Mouse (Mus musculus) layer of hippocampus, postnatal 10 days (tissue): ENCODE data around the gene B9d2. TPM values are rescaled to one million over a fixed set of nuclear protein-coding genes. Genes with fewer than 3 reads are reported as not detected.

Source experiments
- DNase-seq, 2 experiments: peaks; one replicate each; pipeline ENCODE4 v3.0.0; 2021; ENCODE audit warnings: low spot score in 2 of 2
- total RNA-seq, 2 experiments: library from RNA; stranded (reverse); gene quantifications; 2 replicates each; pipeline ENCODE4 v1.2.3; 2021

Gene B9d2
- total RNA-seq, 2 experiments from 2014 or later: 26.6 to 29.8 TPM

DNA sequence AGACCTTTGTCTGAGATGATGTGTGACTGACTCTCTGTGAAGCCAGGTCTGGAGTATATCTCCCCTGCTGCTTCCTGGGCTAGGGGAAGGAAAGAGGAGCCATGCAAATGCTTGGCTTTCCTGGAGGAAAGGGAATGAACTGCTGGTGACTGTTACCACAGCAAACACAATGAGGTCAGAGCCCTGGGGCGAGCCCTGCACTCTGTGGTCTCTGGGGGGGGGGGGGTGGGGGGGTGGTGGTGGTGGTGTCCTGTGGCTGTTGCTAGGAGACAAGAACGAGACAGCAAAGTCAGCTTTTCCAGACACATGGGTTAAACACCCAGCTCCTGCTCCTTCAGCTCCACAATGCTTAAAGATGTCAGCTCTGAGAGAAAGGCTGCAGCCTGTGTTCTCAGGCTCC is 48.8 kb downstream of the B9d2 start:
- DNase-seq: no peak

DNA sequence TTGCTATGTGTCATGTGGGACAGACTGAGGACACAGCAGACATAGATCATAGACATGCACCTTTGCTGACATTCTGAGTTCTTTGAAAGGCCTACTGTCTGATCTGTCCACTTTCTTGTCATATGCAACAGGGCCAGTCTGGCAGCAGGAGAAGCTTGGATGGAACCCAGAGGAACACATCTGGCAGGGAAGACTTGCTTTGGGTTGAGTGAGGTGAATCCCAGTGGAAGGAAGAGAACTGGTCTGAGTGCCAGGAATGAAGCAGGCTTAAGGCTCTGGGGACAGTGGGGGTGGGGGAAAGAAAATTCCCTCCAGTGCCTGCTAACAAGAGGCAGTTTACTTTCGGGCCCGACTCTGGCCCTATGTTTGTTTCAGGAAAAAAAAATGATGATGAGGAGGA is 49.3 kb downstream of the B9d2 start:
- DNase-seq: no peak

DNA sequence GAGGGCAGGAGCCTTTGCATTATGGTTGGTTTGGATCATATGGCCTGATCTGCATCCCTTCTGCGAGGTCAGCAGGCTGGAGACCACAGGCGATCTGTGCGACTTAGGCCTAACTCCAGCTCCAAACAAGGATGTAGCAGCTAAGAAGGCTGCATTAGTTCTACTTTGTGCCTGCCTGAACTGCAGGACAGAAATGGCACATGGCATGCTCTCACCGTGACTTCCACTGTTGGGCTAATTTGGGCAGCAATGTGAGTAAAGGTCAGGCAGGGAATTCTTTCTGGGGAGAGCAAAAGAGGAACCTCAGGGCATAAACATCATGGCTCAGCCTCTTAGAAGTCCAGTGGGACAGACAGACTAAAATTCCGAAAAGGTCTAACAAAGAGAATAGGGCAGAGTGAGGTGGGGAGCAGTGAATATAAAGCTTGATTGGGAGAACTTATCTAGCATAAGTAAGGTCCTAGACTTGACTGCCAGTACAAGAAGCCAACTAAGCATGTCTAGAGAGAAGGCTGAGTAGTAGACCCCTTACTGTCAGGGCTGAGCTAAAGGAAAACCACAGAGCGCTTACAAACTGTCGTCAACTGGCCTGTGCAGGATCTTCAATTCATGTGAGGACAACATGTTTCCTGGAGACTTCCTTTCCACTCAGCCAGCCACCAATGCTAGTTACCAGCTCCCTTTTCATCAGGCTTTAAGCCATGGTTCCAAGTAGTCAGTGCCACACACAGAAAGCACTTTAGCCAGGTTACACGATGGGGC is 50.9 kb downstream of the B9d2 start:
- DNase-seq: no peak

DNA sequence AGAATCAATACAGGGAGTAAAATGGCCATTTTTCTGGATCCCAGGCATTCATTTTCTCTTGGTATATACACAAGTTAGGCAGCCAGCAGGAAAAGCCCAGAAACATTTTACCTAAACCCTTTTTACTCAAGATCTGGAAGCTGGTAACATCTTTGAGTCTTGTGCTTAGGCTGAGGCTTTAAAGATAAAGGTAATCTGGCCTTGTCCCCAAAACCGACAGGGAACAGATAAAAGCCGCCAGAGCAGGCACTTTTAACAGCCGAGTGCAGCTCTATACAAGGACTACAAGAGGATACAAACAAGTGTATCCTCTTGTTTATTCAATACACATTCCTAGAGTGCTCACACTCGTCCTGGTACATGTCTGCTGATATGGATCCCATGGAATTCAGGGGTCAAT is 54.4 kb downstream of the B9d2 start:
- no peak for DNase-seq

Other genes starting within 250 kb of the B9d2 start
- gene Ceacam1, start 203.2 kb upstream of the B9d2 start, total RNA-seq: 1 to 10 TPM; 2.1 to 2.4 TPM
- under 1 TPM; 0.11 to 0.23 TPM for gene Ceacam2, start 140.9 kb upstream of the B9d2 start, total RNA-seq
- not detected for gene Erich4, start 64.9 kb upstream of the B9d2 start, total RNA-seq
- 10 to 100 TPM; 27.3 to 29.8 TPM for gene Dmac2, start 61.4 kb upstream of the B9d2 start, total RNA-seq
- 1 to 10 TPM; 2.8 to 3.1 TPM for gene B3gnt8, start 54.1 kb upstream of the B9d2 start, total RNA-seq
- 10 to 100 TPM; 33.2 to 36.1 TPM for gene Bckdha, start 21.8 kb upstream of the B9d2 start, total RNA-seq
- gene Exosc5, start 21.6 kb upstream of the B9d2 start, total RNA-seq: 10 to 100 TPM; 22.6 to 29.4 TPM
- gene Tmem91, start 5.6 kb upstream of the B9d2 start, total RNA-seq: 10 to 100 TPM; 37.2 to 46.4 TPM
- gene Tgfb1, start 6.2 kb downstream of the B9d2 start, total RNA-seq: 10 to 100 TPM; 11.0 to 12.9 TPM
- 10 to 100 TPM; 44.4 to 45.8 TPM for gene Ccdc97, start 38.3 kb downstream of the B9d2 start, total RNA-seq
- 100 to 1,000 TPM; 122 to 129 TPM for gene Hnrnpul1, start 74.0 kb downstream of the B9d2 start, total RNA-seq
- gene Axl, start 107.9 kb downstream of the B9d2 start, total RNA-seq: 10 to 100 TPM; 43.2 to 44.9 TPM
- gene Cyp2s1, start 136.1 kb downstream of the B9d2 start, total RNA-seq: 1 to 10 TPM; 2.6 to 4.0 TPM
- not detected for gene Cyp2b10, start 216.8 kb downstream of the B9d2 start, total RNA-seq